Mouse (Mus musculus) urinary bladder, postnatal 25 days (tissue): ENCODE measurements around the gene Vrk1.

ENCODE experiments used
- DNase-seq: peaks from one replicate; pipeline ENCODE4 v3.0.0; 2022; ENCODE audit warnings: low spot score

The Vrk1 gene

DNA sequence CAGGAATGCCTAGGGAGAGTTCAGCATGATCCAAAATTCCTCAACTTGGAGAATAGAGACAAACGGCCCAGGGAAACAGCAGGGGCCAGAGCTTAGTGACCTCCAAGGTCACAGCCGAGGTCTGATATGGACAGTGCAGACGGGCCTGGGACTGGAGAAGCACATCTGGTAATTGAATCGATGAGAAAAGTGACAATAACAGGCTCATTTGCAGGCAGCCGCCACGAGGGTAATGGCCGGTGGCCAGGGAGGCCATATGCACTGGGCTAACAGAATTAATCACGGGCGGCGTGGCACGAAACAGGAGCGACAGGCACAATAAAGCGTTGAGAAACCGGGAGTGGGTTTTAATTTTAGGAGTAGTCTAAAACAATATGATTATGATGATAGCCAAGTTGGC lies 113.2 kb downstream of the Vrk1 start:
- no peak for DNase-seq

DNA sequence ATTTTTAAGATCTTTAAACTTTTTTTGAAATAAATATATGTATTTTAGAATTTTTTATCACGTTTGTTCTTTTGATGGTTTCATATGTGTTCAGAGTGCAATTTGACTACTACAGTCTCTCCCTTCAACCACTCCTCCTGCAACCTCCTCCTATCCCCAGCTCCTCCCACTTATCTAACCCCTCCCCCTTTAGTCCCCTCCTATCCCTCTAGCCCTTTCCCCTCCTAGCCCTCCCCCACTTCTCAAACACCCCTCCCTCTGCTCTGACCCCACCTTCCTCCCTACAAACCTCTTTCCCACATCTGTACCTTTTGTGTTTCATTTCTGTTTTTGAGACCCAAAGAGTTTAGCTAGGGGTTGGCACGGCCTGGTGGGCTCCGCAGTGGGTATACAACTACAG lies 114.6 kb downstream of the Vrk1 start:
- DNase-seq: no peak
